Mouse (Mus musculus): ENCODE data around the gene Cog6. TPM values are rescaled to one million over a fixed set of nuclear protein-coding genes. Genes with fewer than 3 reads are reported as not detected.

Cog6 gene
- total RNA-seq, 2 experiments from 2014 or later = 18.5 to 46.9 TPM

Other genes with a start within 250 kb of the Cog6 start
- not detected in 2 replicates for gene Lhfp, start 24.3 kb upstream of the Cog6 start, total RNA-seq (2014; fragmentation: Nextera tagmentation)
- gene Lhfp, start 24.3 kb upstream of the Cog6 start, total RNA-seq (2017) = 0.76 TPM in 1 of 2 replicates, not detected in the other